In genomic region chr12:111853011-111853436, GRCm38 (mm10) we compare ENCODE assay signal across 8 mouse cellular contexts. TPM values are rescaled to one million over a fixed set of nuclear protein-coding genes. Genes with fewer than 3 reads are reported as not detected.
DNase-seq lines count a peak whose midpoint lies in the region; ATAC-seq and TF ChIP-seq lines count a peak whose summit lies in the region.

No protein-coding gene starts in this region.

- 0 out of 2 replicates have a peak overlapping the region, but pooled peaks have one; percentile 13 for H3K27ac ChIP-seq in gastrocnemius, adult 2 months
- no peak overlapping the region for H3K27ac ChIP-seq in liver, embryonic 11.5 days (ENCODE audit: low read depth, low read length)

- H3K4me3 ChIP-seq in gastrocnemius, adult 2 months, result no peak overlapping the region
- H3K4me3 ChIP-seq in liver, embryonic 11.5 days (ENCODE audit: low read depth, low read length), result no peak overlapping the region

- ATAC-seq in liver, embryonic 11.5 days (replicated peaks; ENCODE audit: low FRiP score), result no peak
- ATAC-seq in erythroblast, adult 5-6 weeks (replicated peaks; ENCODE audit: low FRiP score, poor library complexity, severe bottlenecking), result no peak

- peak; percentile 36 for DNase-seq in ovary, adult 18-20 months (ENCODE audit: low spot score)
- no peak for DNase-seq in ovary, postnatal 10 days (ENCODE audit: low spot score)
- DNase-seq in gastrocnemius, adult 2 months, result peak; percentile 89
- peak; percentile 46 to 80 for DNase-seq in kidney, postnatal 25 days
- DNase-seq in thymus, postnatal 36 days, result peak; percentile 29 to 60
- DNase-seq in frontal cortex, postnatal 10 days (ENCODE audit: low spot score in 2 of 2), result no peak
- no peak for DNase-seq in liver, embryonic 11.5 days (ENCODE audit: low spot score)

- no peaks in the 10 kb centered on the region for H3K9me3 ChIP-seq in liver, embryonic 11.5 days (ENCODE audit: control insufficient read depth, low read length)

- intact Hi-C loops in gastrocnemius, adult 2 months (cut with DNase I), result no loop called here

- no peaks in the 10 kb centered on the region for H3K4me1 ChIP-seq in liver, embryonic 11.5 days (replicated peaks; ENCODE audit: control insufficient read depth, insufficient read depth, low read length)

- no peaks in the 10 kb centered on the region for H3K27me3 ChIP-seq in liver, embryonic 11.5 days (replicated peaks; ENCODE audit: control insufficient read depth, insufficient read depth, low read length)

- H3K36me3 ChIP-seq in liver, embryonic 11.5 days (ENCODE audit: control insufficient read depth, insufficient read depth, low read length), result no peaks in the 10 kb centered on the region

- no peak overlapping the region for H3K4me2 ChIP-seq in liver, embryonic 11.5 days

- 80% methylated on average over 10 of the region's 10 CpGs for WGBS in liver, embryonic 11.5 days

- TF ChIP-seq CTCF in gastrocnemius, adult 2 months (IDR thresholded peaks at IDR 0.05), result no peak

- no peak overlapping the region for H3K9ac ChIP-seq in liver, embryonic 11.5 days (ENCODE audit: low read depth, low read length)

RNA-seq across cellular contexts. Expression of gene Zfyve21, which starts 39.1 kb away (rescaled TPM):
- 10 to 100 TPM; 15.6 to 18.0 TPM for total RNA-seq in gastrocnemius, adult 2 months (2021)
- 95.5 and 95.6 TPM in 2 replicates for polyA plus RNA-seq in liver, embryonic 11.5 days (2014; fragmentation: Nextera tagmentation; extraction: Ambion mirVana)
- total RNA-seq in erythroblast, adult 5-6 weeks (2015; ENCODE audit: low replicate concordance), result 2.5 and 3.3 TPM in 2 replicates
- 2.4 and 4.9 TPM in 2 replicates for total RNA-seq in erythroblast, adult 5-6 weeks (2017; ENCODE audit: low replicate concordance)

RNA-seq across cellular contexts. Expression of gene Xrcc3, which starts 39.4 kb away (rescaled TPM):
- total RNA-seq in gastrocnemius, adult 2 months (2021), result under 1 TPM in 1 of 2 experiments, not detected in 1; 0.47 TPM
- 20.0 and 20.9 TPM in 2 replicates for polyA plus RNA-seq in liver, embryonic 11.5 days (2014; fragmentation: Nextera tagmentation; extraction: Ambion mirVana)
- 1.7 and 1.9 TPM in 2 replicates for total RNA-seq in erythroblast, adult 5-6 weeks (2015; ENCODE audit: low replicate concordance)
- 2.0 and 5.6 TPM in 2 replicates for total RNA-seq in erythroblast, adult 5-6 weeks (2017; ENCODE audit: low replicate concordance)

RNA-seq across cellular contexts. Expression of gene Ppp1r13b, which starts 54.9 kb away (rescaled TPM):
- 1 to 10 TPM; 6.7 to 7.1 TPM for total RNA-seq in gastrocnemius, adult 2 months (2021)
- 10.8 TPM in 2 replicates for polyA plus RNA-seq in liver, embryonic 11.5 days (2014; fragmentation: Nextera tagmentation; extraction: Ambion mirVana)
- 8.3 and 8.6 TPM in 2 replicates for total RNA-seq in erythroblast, adult 5-6 weeks (2015; ENCODE audit: low replicate concordance)
- 13.4 and 20.5 TPM in 2 replicates for total RNA-seq in erythroblast, adult 5-6 weeks (2017; ENCODE audit: low replicate concordance)

Comparison
In these comparisons a context has a peak if more than half of its experiments do, and no peak if none do; other contexts are left out.
1. DNase-seq: peak in ovary, adult 18-20 months (single experiment), gastrocnemius, adult 2 months (single experiment), kidney, postnatal 25 days (2 of 2) and thymus, postnatal 36 days (2 of 2); none in ovary, postnatal 10 days (single experiment), frontal cortex, postnatal 10 days (0 of 2) and liver, embryonic 11.5 days (single experiment).